Mouse (Mus musculus) Muller cell, postnatal 12 days (primary cell): Measurements from ENCODE around the gene Tead1.
A peak's percentile ranks its signal among the peaks of the same experiment; 100 is the strongest.

Experiments
- DNase-seq: peaks from one replicate; pipeline ENCODE4 v3.0.0-alpha.2; 2015; ENCODE audit errors: inconsistent ontology term

Tead1 gene

GRCm38 (mm10) chr7:112816016-112816415, 136.9 kb downstream of the Tead1 start:
- DNase-seq: no peak

- DNase-seq: no peak
Observed at GRCm38 (mm10) chr7:112819833-112820232, 140.7 kb downstream of the Tead1 start.

DNA sequence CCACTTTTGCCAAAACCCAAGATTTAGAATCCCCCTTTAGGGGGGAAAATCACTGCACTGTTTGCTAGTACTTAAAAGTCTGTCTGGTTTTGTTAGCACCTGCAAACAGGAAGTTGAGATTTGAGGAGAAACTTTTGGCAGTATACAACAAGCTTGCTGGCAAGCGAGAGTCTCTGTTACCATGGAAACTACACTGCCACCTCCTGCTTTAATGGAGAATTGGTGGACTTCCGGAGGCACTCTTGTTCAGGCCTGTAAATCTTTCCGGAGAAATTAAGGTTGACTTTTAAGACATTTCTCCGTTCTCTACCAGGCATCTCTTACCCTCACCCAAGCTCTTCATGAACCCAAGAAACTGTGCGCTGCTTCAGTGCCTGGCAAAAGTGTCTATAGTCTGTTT, 143.8 kb downstream of the Tead1 start:
- peak; percentile 70 for DNase-seq

DNA sequence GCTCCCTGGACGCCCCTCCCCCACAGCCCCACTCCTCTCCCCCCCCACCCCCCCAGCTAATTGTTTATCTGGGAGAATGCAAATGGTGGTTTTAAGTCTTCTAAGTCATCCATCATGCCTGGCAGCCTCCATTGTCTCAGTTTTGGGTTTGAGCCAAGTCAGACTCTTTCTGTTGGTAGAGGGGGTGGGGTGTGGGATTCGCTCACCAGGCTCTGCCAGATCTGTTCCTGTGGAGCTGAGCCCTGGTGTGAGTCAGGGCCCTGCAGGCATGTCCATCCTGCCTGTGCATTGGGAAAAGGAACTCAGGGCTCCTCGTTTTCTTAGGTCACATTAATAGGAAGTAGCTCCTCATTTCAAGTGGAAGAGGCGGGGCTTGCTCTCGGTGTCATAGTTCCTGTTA, 144.5 kb downstream of the Tead1 start:
- peak; percentile 98 for DNase-seq

- peak; percentile 70 for DNase-seq
Observed at GRCm38 (mm10) chr7:112825339-112825781, 146.2 kb downstream of the Tead1 start.

GRCm38 (mm10) chr7:112826114-112826911, 147.2 kb downstream of the Tead1 start:
- DNase-seq: peak; percentile 89

- no peak for DNase-seq
Observed at GRCm38 (mm10) chr7:112828016-112828695, 149.0 kb downstream of the Tead1 start.

GRCm38 (mm10) chr7:112828696-112829022, 149.5 kb downstream of the Tead1 start:
- DNase-seq: no peak

GRCm38 (mm10) chr7:112830946-112831345, 151.8 kb downstream of the Tead1 start:
- DNase-seq: no peak

- DNase-seq: no peak
Observed at GRCm38 (mm10) chr7:112831446-112831845, 152.3 kb downstream of the Tead1 start.

DNA sequence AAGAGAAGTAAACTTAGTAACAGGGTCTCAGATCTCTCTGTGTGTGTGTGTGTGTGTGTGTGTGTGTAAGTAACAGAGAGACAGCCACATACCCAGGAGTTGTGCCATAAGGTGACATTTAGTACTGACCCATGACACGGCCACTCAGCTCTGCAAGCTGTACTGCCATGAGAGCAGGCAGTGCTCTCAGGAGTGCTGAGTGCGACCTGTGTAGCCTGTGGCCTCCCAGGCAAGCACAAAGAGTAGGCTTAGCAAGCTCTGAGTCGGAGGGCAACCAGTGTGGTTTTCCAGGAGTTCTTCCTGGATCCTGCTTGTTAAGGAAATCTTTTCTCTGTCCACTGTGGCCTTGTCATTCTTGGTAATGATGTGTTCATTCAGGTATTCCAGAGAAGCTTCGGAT, 154.0 kb downstream of the Tead1 start:
- DNase-seq: no peak

GRCm38 (mm10) chr7:112836076-112836475, 157.0 kb downstream of the Tead1 start:
- peak; percentile 65 for DNase-seq

DNA sequence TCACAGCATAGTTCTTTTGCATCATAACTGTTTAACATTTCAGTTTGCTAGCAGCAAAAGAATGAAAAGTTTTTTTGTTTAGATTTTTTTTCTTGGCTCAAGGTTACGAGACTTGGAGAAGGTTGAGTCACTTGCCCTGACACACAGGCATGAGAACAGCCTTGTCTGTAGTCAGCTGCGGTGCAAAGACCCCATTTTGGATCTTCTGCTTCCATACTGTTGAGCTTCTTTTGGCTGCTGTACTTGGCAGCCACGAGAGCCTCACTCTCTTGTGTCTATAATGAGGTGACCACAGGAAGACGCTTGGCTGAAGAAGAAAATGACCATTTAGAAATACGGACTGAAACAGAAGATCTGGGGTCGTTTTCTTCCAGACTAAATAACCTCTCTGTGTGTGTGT, 159.0 kb downstream of the Tead1 start:
- peak; percentile 66 for DNase-seq

DNA sequence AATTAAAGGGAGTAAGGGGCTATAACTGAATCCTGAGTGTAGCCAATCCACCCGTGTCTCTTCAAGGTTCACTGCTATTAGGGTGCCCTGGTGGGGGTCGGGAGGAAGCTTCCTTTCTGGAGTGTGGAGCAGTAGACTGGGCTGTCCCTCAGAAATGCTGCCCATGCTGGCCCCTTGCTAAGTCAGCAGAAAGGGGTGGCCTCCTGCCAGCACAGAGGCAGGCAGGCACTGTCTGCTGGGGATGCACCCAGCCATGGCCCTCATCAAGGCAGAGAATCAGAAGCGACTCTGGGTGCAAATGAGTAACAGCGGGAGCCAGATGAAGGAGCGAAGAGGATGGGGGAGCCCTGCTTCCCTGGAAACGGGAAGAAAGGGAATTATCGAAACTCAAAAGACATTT, 161.2 kb downstream of the Tead1 start:
- no peak for DNase-seq

- no peak for DNase-seq
Observed at GRCm38 (mm10) chr7:112840890-112841289, 161.8 kb downstream of the Tead1 start.

GRCm38 (mm10) chr7:112841484-112841883, 162.4 kb downstream of the Tead1 start:
- no peak for DNase-seq

DNA sequence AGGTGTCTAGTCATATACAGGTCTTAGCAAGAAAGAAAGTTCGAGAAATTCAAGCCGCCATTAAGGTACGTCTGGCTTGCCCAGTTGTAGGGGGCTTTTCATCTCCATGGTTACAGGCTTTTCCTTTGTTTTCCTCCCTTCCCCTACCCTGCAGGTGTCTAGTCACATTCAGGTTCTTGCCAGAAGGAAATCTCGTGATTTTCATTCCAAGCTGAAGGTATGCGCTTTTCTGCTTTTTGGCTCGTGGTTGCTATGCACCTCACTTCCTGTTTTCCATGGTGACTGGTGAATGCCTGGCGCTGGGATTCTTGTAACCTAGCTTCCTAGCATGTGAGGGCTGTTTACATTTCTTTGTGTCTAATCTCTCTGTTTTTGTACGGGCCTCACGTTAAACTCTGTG, 162.8 kb downstream of the Tead1 start:
- no peak for DNase-seq

GRCm38 (mm10) chr7:112851281-112851744, 172.2 kb downstream of the Tead1 start:
- peak; percentile 89 for DNase-seq

DNA sequence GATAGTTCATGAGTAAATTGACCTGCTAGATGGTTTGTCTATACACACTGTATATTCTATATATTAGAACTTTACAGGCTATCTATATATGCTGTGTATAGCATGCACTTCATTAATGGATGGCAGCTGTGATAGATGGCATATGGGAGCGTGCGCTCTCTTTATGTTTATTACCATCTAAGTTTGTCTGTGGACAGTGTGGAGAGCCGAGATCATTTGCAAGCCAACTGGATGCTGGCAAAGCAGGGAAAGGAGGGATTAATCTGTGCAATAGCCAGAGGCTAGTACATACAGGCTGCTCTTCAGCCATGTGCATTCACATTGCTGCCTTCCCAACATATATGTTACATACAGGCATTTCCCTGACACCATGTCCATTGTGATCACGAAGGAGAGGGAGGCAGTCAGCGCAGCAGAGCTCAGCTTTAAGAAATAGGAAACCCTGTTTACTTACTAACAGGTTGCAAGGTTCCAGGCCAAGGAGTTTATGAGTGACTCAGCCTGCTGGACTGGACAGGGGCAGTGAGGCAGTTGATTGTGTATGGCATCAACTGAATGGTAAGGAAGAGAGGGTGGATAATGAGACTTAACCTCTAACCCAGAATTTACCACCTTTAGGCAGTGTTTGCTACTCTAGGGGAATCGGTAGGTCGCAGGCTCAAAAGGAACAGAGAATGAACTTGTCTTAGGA, 173.2 kb downstream of the Tead1 start:
- DNase-seq: peak; percentile 50

DNA sequence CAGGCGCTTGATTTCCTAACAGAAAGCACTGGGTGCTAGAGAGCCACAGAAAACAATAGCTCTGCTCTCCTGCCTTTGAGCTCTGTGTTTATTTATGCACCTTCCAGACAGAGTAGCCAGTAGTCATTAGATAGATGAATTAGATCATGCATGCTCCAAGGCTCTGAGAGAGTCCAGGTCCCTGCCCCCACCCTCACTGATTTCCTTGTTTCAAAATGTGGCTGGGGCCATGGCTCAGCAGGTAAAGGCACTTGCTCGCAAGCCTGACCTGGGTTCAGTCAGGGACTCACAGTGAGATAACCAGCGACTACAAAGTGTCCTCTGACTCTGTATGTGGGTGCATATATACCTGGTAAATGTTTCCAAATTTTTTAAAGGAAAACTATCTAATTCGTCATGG, 174.7 kb downstream of the Tead1 start:
- no peak for DNase-seq

DNA sequence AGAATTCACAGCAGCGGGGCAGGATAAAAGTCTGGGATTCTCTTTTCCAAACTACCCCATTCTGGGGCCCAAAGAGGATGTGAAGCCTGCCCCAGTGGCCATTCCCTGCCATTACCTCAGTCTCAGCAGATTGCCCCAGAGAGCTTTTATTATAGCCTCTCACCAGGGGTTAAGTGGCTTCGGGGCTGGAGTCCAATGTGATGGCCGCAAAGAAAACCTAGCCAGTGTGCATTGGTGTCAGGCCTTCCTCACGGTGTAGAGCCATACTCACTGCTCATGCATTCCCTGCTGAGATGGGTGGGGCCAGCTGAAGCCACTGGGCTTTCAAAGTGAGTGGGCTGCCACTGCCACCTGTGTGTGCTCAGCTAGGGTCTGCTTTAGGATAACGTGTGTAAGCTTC, 175.4 kb downstream of the Tead1 start:
- peak; percentile 59 for DNase-seq

DNA sequence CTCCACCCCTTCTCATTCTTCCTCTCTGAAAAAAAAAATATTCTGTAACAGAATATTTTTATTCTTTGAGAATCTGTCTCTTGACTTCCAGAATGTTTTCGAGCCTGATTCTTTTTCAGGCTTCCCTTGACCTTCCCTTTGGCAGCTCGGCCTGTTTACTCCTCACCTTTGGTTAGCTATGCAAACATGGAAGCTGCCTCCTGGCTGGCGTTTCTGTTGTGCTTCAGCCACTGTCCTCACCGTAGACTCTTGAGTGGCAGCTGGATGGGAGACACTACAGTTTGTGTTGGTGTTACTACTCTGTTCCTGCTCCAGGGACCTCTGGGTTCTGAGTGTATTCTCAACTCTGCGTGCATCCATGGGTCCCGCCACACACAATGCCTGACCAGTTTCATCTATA, 176.3 kb downstream of the Tead1 start:
- DNase-seq: no peak
